In the genomic region with DNA sequence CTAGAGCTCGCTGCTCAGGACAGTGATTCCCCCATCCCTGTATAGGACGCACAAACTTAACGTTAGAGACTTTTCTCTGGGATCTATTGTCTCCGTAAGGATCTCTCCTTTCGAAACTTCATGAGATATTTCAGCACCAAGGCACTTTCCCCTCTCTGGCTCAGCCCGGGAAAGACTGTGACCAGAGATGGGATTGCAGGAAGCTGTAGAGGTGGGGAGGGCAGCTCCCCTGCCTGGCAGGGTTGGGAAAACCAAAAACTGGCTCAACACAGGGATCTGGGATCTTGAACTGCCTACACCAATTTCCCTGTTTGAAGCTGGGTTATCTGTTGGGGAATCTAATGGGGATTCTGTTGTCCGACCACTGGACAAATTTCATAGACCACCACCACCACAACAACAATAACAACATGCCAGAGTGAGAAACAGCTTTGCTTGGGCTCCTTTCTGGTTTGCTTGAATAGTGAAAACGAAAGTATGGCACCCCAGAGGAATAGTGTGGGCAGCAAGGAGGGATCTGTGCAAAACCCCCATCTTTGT, we compare ENCODE assay signal across 8 mouse cellular contexts. TPM values are rescaled to one million over a fixed set of nuclear protein-coding genes. Genes with fewer than 3 reads are reported as not detected.
DNase-seq lines count a peak whose midpoint lies in the region; ATAC-seq and TF ChIP-seq lines count a peak whose summit lies in the region.

No protein-coding gene starts in this region.

- peaks cover 11% of the 10 kb centered on the region for H3K4me1 ChIP-seq in embryonic facial prominence, embryonic 13.5 days
- peaks cover 9% of the 10 kb centered on the region for H3K4me1 ChIP-seq in hindbrain, embryonic 15.5 days (replicated peaks)
- peaks cover 23% of the 10 kb centered on the region for H3K4me1 ChIP-seq in neural tube, embryonic 13.5 days (replicated peaks)

- H3K27ac ChIP-seq in left cerebral cortex, adult 2 months, result peak overlapping the region; percentile 98; the same call in 1 of the 2 replicates
- H3K27ac ChIP-seq in embryonic facial prominence, embryonic 13.5 days, result no peak overlapping the region
- no peak overlapping the region for H3K27ac ChIP-seq in hindbrain, embryonic 15.5 days (replicated peaks)
- no peak overlapping the region; the same call in 1 of the 2 replicates for H3K27ac ChIP-seq in neural tube, embryonic 13.5 days (replicated peaks)

- H3K36me3 ChIP-seq in embryonic facial prominence, embryonic 13.5 days, result no peaks in the 10 kb centered on the region
- no peaks in the 10 kb centered on the region for H3K36me3 ChIP-seq in hindbrain, embryonic 15.5 days
- H3K36me3 ChIP-seq in neural tube, embryonic 13.5 days, result no peaks in the 10 kb centered on the region

- DNase-seq in left cerebral cortex, adult 2 months (ENCODE audit: extremely low spot score in 1 of 2, low spot score in 2 of 2), result no peak
- DNase-seq in left cerebral cortex, adult 9 months (ENCODE audit: low spot score in 2 of 2), result no peak
- DNase-seq in layer of hippocampus, adult 11-12 months (ENCODE audit: low spot score), result no peak
- no peak for DNase-seq in urinary bladder, postnatal 14 days (ENCODE audit: low spot score)
- no peak for DNase-seq in lung, adult 18-20 months

- intact Hi-C loops in left cerebral cortex, adult 2 months (cut with DNase I), result loop anchor here (2.0 to 10.0 kb wide), 6 partner anchors 45 to 782 kb away; no protein-coding TSS in a partner anchor

- H3K9ac ChIP-seq in embryonic facial prominence, embryonic 13.5 days, result no peak overlapping the region
- H3K9ac ChIP-seq in hindbrain, embryonic 15.5 days, result peak overlapping the region; percentile 90
- peak overlapping the region; percentile 91 for H3K9ac ChIP-seq in neural tube, embryonic 13.5 days

- no peaks in the 10 kb centered on the region for H3K9me3 ChIP-seq in embryonic facial prominence, embryonic 13.5 days
- H3K9me3 ChIP-seq in hindbrain, embryonic 15.5 days, result no peaks in the 10 kb centered on the region
- no peaks in the 10 kb centered on the region for H3K9me3 ChIP-seq in neural tube, embryonic 13.5 days

- H3K27me3 ChIP-seq in embryonic facial prominence, embryonic 13.5 days, result peaks cover 15% of the 10 kb centered on the region
- no peaks in the 10 kb centered on the region for H3K27me3 ChIP-seq in hindbrain, embryonic 15.5 days
- no peaks in the 10 kb centered on the region for H3K27me3 ChIP-seq in neural tube, embryonic 13.5 days

- no peak for TF ChIP-seq CTCF in left cerebral cortex, adult 2 months (IDR thresholded peaks at IDR 0.05)

- no peak for ATAC-seq in embryonic facial prominence, embryonic 13.5 days (ENCODE audit: insufficient number of reproducible peaks, insufficient read depth, low FRiP score, low TSS enrichment, low read depth)
- ATAC-seq in hindbrain, embryonic 15.5 days (ENCODE audit: low FRiP score, low read depth), result no peak
- no peak for ATAC-seq in neural tube, embryonic 13.5 days (ENCODE audit: low read depth)

- peak overlapping the region; percentile 90 for H3K4me2 ChIP-seq in embryonic facial prominence, embryonic 13.5 days
- peak overlapping the region; percentile 93 for H3K4me2 ChIP-seq in hindbrain, embryonic 15.5 days
- peak overlapping the region; percentile 96 for H3K4me2 ChIP-seq in neural tube, embryonic 13.5 days

- H3K4me3 ChIP-seq in left cerebral cortex, adult 2 months, result peak overlapping the region; percentile 83
- peak overlapping the region; percentile 74 for H3K4me3 ChIP-seq in embryonic facial prominence, embryonic 13.5 days
- peak overlapping the region; percentile 56 for H3K4me3 ChIP-seq in hindbrain, embryonic 15.5 days
- peak overlapping the region; percentile 80 for H3K4me3 ChIP-seq in neural tube, embryonic 13.5 days

- WGBS in embryonic facial prominence, embryonic 13.5 days, result 15% methylated on average over 8 of the region's 8 CpGs
- WGBS in hindbrain, embryonic 15.5 days, result 8% methylated on average over 8 of the region's 8 CpGs
- 10% methylated on average over 8 of the region's 8 CpGs for WGBS in neural tube, embryonic 13.5 days

RNA-seq across cellular contexts. Expression of a gene that starts 1.5 kb away (rescaled TPM):
- total RNA-seq in left cerebral cortex, adult 2 months (2021), result 10 to 100 TPM; 82.0 to 94.2 TPM
- polyA plus RNA-seq in embryonic facial prominence, embryonic 13.5 days (2015; fragmentation: Nextera tagmentation; extraction: Ambion mirVana), result 8.5 and 9.4 TPM in 2 replicates
- 54.5 and 60.6 TPM in 2 replicates for polyA plus RNA-seq in hindbrain, embryonic 15.5 days (2015; fragmentation: Nextera tagmentation; extraction: Ambion mirVana)
- polyA plus RNA-seq in neural tube, embryonic 13.5 days (2015; fragmentation: Nextera tagmentation; extraction: Ambion mirVana), result 54.6 and 56.4 TPM in 2 replicates
